Mouse (Mus musculus): ENCODE data around the gene Esm1. TPM values are rescaled to one million over a fixed set of nuclear protein-coding genes. Genes with fewer than 3 reads are reported as not detected.

Gene Esm1
- 2.7 and 3.1 TPM in 2 replicates for polyA plus RNA-seq (2015; fragmentation: Nextera tagmentation; extraction: Ambion mirVana)

GRCm38 (mm10) chr13:113209624-113210023 is at the start of gene Esm1:
Gene Esm1, plus strand, starts transcription at chr13:113209659.
- 36% methylated on average over 15 of the region's 15 CpGs for WGBS
- H3K4me1 ChIP-seq (ENCODE audit: control insufficient read depth, insufficient read depth, low read length): no peaks in the 10 kb centered on the region
- no peak for ATAC-seq (ENCODE audit: insufficient read depth, low FRiP score)
- no peaks in the 10 kb centered on the region for H3K9me3 ChIP-seq (replicated peaks; ENCODE audit: control insufficient read depth, low read length)
- no peaks in the 10 kb centered on the region for H3K36me3 ChIP-seq (ENCODE audit: control insufficient read depth, insufficient read depth, low read length)
- H3K9ac ChIP-seq (ENCODE audit: low read length): no peak within 1 kb of the TSS
- H3K4me2 ChIP-seq (ENCODE audit: low read depth, low read length): peak within 1 kb of the TSS; percentile 25; the same call in 1 of the 2 replicates
- H3K27me3 ChIP-seq (ENCODE audit: control insufficient read depth, insufficient read depth, low read length): no peaks in the 10 kb centered on the region; the same call in 1 of the 2 replicates
- no peak within 1 kb of the TSS for H3K27ac ChIP-seq (ENCODE audit: low read length)
- H3K4me3 ChIP-seq (replicated peaks; ENCODE audit: low read length): peak within 1 kb of the TSS; percentile 14; the same call in 1 of the 2 replicates

DNA sequence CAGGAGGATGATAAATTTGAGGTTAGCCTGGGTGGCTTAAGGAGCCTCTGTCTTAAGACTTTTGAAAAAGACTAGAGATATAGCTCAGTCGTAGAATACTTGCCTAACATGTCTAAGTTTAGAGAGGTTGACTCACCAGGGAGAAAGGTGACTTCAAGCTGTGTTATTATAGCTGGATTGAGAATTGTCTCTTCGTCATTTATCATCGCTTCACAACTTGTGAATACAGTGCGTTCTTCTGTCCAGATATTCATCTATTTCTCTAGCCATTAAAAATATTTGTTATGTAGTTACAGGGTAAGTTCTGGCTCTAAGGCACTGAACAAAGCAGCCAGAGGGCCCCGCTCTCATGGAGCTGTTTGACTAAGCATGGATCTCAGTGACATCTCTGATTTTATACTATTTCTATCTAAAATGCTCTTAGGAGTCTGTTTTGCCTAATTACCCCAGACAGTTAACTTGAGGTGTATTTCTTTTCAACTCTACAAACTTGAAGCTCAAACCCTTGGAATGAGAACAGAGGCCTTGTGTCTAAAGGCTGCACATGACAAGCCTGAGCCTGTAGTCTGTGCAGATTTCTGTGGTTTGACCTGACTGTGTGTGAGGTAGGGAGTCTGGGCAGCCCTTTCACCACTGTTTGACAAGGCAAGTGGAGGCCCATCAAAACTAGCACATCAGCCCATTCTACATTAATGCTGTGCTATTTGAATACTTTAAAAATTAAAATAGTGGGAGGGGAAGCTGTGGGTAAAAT is 45.0 kb upstream of the Esm1 start:
- Histone ChIP-seq H3K36me3 (ENCODE audit: control insufficient read depth, insufficient read depth, low read length) (no peaks in the 10 kb centered on the region), H3K4me1 (ENCODE audit: control insufficient read depth, insufficient read depth, low read length) (no peaks in the 10 kb centered on the region), H3K9me3 (replicated peaks; ENCODE audit: control insufficient read depth, low read length) (no peaks in the 10 kb centered on the region), H3K27ac (ENCODE audit: low read length) (peak overlapping the region; percentile 29; the same call in 1 of the 2 replicates), H3K27me3 (ENCODE audit: control insufficient read depth, insufficient read depth, low read length) (no peaks in the 10 kb centered on the region), H3K9ac (ENCODE audit: low read length) (no peak overlapping the region), H3K4me2 (ENCODE audit: low read depth, low read length) (no peak overlapping the region), H3K4me3 (replicated peaks; ENCODE audit: low read length) (no peak overlapping the region)
- WGBS: 85% methylated on average over 5 of the region's 5 CpGs
- ATAC-seq (ENCODE audit: insufficient read depth, low FRiP score): 0 out of 2 replicates have a peak, but pooled peaks have one; percentile 47

DNA sequence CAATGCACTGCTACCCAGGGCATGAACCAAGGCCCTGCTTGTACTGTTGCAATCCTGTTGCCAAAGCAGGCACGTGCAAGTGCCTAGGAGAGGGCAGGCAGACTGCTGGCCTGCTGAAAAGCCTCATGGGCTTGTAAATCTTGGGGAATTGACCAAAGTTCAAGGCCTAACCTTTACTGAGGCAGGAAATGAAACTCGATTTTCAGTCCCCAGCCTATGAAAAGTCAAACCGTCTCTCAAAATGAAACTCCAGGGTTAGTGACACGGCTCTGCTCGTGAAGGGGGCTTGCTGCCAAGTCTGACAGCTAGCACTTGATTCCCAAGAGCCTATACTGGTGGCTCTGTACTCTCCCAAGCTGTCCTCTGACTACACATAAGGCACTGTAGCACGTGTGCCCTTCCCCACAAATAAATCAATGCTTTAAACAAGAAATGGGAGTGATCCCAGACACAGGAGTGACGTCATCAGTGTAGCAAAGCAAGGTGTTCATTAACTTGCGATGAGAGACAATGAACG is 41.4 kb upstream of the Esm1 start:
- H3K4me3 ChIP-seq (replicated peaks; ENCODE audit: low read length): no peak overlapping the region
- H3K4me2 ChIP-seq (ENCODE audit: low read depth, low read length): no peak overlapping the region
- ATAC-seq (ENCODE audit: insufficient read depth, low FRiP score): no peak
- no peaks in the 10 kb centered on the region for H3K9me3 ChIP-seq (replicated peaks; ENCODE audit: control insufficient read depth, low read length)
- no peak overlapping the region for H3K9ac ChIP-seq (ENCODE audit: low read length)
- no peaks in the 10 kb centered on the region for H3K27me3 ChIP-seq (ENCODE audit: control insufficient read depth, insufficient read depth, low read length)
- H3K27ac ChIP-seq (ENCODE audit: low read length): no peak overlapping the region
- no peaks in the 10 kb centered on the region for H3K4me1 ChIP-seq (ENCODE audit: control insufficient read depth, insufficient read depth, low read length)
- H3K36me3 ChIP-seq (ENCODE audit: control insufficient read depth, insufficient read depth, low read length): no peaks in the 10 kb centered on the region
- WGBS: 63% methylated on average over 9 of the region's 9 CpGs

GRCm38 (mm10) chr13:113170256-113170655 is 39.2 kb upstream of the Esm1 start:
- Histone ChIP-seq H3K27me3 (ENCODE audit: control insufficient read depth, insufficient read depth, low read length) (no peaks in the 10 kb centered on the region), H3K36me3 (ENCODE audit: control insufficient read depth, insufficient read depth, low read length) (no peaks in the 10 kb centered on the region), H3K9ac (ENCODE audit: low read length) (no peak overlapping the region), H3K9me3 (replicated peaks; ENCODE audit: control insufficient read depth, low read length) (no peaks in the 10 kb centered on the region), H3K4me3 (replicated peaks; ENCODE audit: low read length) (no peak overlapping the region), H3K27ac (ENCODE audit: low read length) (no peak overlapping the region), H3K4me2 (ENCODE audit: low read depth, low read length) (no peak overlapping the region), H3K4me1 (ENCODE audit: control insufficient read depth, insufficient read depth, low read length) (no peaks in the 10 kb centered on the region)
- no peak for ATAC-seq (ENCODE audit: insufficient read depth, low FRiP score)

- WGBS: 78% methylated on average over 6 of the region's 6 CpGs
- no peak overlapping the region for H3K4me3 ChIP-seq (replicated peaks; ENCODE audit: low read length)
- H3K27me3 ChIP-seq (ENCODE audit: control insufficient read depth, insufficient read depth, low read length): no peaks in the 10 kb centered on the region
- H3K4me1 ChIP-seq (ENCODE audit: control insufficient read depth, insufficient read depth, low read length): no peaks in the 10 kb centered on the region
- no peak overlapping the region for H3K27ac ChIP-seq (ENCODE audit: low read length)
- H3K9ac ChIP-seq (ENCODE audit: low read length): no peak overlapping the region
- no peaks in the 10 kb centered on the region for H3K9me3 ChIP-seq (replicated peaks; ENCODE audit: control insufficient read depth, low read length)
- no peak for ATAC-seq (ENCODE audit: insufficient read depth, low FRiP score)
- no peak overlapping the region for H3K4me2 ChIP-seq (ENCODE audit: low read depth, low read length)
- H3K36me3 ChIP-seq (ENCODE audit: control insufficient read depth, insufficient read depth, low read length): no peaks in the 10 kb centered on the region
Observed at GRCm38 (mm10) chr13:113174162-113174561, 35.3 kb upstream of the Esm1 start.

DNA sequence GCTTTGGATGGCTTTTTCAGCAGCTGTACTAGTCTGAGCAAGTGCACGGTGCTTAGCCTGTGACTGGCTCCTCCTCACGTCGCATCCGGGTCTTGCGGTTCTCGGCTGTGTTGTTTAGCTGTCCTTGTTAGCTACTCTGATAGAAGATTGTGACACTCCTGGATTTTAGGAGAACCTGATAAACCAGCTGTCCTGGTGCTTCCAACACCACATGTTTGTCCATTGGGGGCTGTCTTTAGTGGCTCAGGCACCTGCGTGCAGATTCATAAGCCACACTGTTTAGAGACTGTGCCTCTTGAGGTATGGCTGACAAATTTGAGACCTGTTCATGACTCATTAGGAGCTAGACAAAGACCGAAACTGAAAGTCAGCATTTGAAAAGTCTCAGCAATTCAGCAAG is 26.1 kb upstream of the Esm1 start:
- WGBS: 65% methylated on average over 8 of the region's 8 CpGs
- H3K4me1 ChIP-seq (ENCODE audit: control insufficient read depth, insufficient read depth, low read length): no peaks in the 10 kb centered on the region
- ATAC-seq (ENCODE audit: insufficient read depth, low FRiP score): no peak
- H3K27me3 ChIP-seq (ENCODE audit: control insufficient read depth, insufficient read depth, low read length): no peaks in the 10 kb centered on the region
- H3K27ac ChIP-seq (ENCODE audit: low read length): no peak overlapping the region
- no peaks in the 10 kb centered on the region for H3K36me3 ChIP-seq (ENCODE audit: control insufficient read depth, insufficient read depth, low read length)
- no peak overlapping the region for H3K4me3 ChIP-seq (replicated peaks; ENCODE audit: low read length)
- no peak overlapping the region for H3K4me2 ChIP-seq (ENCODE audit: low read depth, low read length)
- H3K9me3 ChIP-seq (replicated peaks; ENCODE audit: control insufficient read depth, low read length): no peaks in the 10 kb centered on the region
- no peak overlapping the region for H3K9ac ChIP-seq (ENCODE audit: low read length)

DNA sequence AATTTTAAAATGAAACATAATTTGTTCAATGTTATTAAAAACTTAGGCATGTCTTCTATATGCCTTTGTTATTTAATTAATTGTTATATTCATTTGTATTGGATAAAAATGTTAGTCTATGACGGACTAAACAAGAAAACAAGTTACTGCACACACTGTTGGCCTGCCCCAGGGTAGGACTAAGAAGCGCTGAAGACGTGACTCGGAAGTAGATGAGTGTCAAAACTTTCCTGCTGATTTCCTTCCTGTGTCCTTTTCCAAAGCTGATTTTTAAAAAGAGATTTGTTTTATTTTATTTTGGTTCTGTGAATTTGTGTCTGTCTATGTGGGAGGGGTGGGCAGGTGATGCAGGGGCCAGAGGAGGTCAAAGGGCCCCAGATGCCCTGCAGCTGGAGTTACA is 25.7 kb upstream of the Esm1 start:
- Histone ChIP-seq H3K9ac (ENCODE audit: low read length) (no peak overlapping the region), H3K27ac (ENCODE audit: low read length) (no peak overlapping the region), H3K4me1 (ENCODE audit: control insufficient read depth, insufficient read depth, low read length) (no peaks in the 10 kb centered on the region), H3K4me2 (ENCODE audit: low read depth, low read length) (no peak overlapping the region), H3K4me3 (replicated peaks; ENCODE audit: low read length) (no peak overlapping the region), H3K27me3 (ENCODE audit: control insufficient read depth, insufficient read depth, low read length) (no peaks in the 10 kb centered on the region), H3K36me3 (ENCODE audit: control insufficient read depth, insufficient read depth, low read length) (no peaks in the 10 kb centered on the region), H3K9me3 (replicated peaks; ENCODE audit: control insufficient read depth, low read length) (no peaks in the 10 kb centered on the region)
- ATAC-seq (ENCODE audit: insufficient read depth, low FRiP score): no peak
- WGBS: 86% methylated on average over 4 of the region's 4 CpGs

DNA sequence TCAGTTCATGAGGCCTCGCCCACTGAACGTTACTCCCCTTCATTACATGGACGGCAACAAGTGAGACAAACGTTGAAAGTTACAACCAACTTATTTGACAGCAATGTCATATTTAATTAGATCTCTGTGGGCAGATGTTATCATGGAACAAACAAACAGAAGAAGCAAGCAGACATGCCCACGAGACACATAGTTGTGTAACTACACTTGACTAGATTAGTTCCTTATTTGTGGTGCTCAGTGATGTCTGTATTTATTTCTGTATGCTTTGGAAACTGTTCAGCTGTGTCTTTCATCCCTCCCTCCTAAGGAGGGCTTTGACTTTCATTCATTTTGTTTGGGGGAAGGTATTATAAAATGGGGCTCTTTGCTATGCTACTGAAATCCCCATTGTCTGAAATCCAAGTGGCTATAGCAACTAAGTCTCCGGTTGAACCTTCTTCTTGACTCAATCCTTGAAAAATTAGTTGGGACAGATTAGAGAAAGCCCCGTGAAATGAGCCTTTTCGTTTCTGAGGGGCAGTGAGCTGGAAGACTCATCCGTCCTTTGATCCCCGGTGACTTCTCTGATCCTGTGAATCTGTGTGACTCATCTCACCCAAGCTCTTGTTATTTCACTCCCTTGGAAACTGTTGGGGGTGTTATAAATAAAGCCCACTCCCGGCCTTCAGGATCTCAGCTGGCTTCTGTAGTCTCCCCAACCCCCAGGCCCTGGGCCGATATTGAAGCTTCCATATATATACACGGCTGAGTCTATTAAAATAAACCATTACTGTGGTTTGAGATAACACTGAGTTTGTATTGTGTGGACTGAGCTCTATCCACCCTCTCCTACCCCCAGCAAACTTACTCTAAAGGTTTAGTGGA is 12.4 kb upstream of the Esm1 start:
- Histone ChIP-seq H3K27ac (ENCODE audit: low read length) (no peak overlapping the region), H3K9me3 (replicated peaks; ENCODE audit: control insufficient read depth, low read length) (no peaks in the 10 kb centered on the region), H3K4me1 (ENCODE audit: control insufficient read depth, insufficient read depth, low read length) (no peaks in the 10 kb centered on the region), H3K27me3 (ENCODE audit: control insufficient read depth, insufficient read depth, low read length) (no peaks in the 10 kb centered on the region), H3K4me2 (ENCODE audit: low read depth, low read length) (no peak overlapping the region), H3K36me3 (ENCODE audit: control insufficient read depth, insufficient read depth, low read length) (no peaks in the 10 kb centered on the region), H3K9ac (ENCODE audit: low read length) (no peak overlapping the region), H3K4me3 (replicated peaks; ENCODE audit: low read length) (no peak overlapping the region)
- no peak for ATAC-seq (ENCODE audit: insufficient read depth, low FRiP score)
- 64% methylated on average over 13 of the region's 13 CpGs for WGBS
